Mouse (Mus musculus): Measurements from ENCODE around the gene Eps8l2. TPM values are rescaled to one million over a fixed set of nuclear protein-coding genes. Genes with fewer than 3 reads are reported as not detected.

The Eps8l2 gene
- polyA plus RNA-seq, 1 experiment from 2014 or later: 1.4 TPM

GRCm38 (mm10) chr7:141373611-141374010 is 34.9 kb downstream of the Eps8l2 start:
- no peaks in the 10 kb centered on the region for H3K36me3 ChIP-seq
- H3K9ac ChIP-seq (replicated peaks): no peak overlapping the region
- WGBS: 40% methylated on average over 6 of the region's 6 CpGs
- no peaks in the 10 kb centered on the region for H3K9me3 ChIP-seq
- no peak overlapping the region for H3K27ac ChIP-seq (replicated peaks)
- H3K4me3 ChIP-seq: no peak overlapping the region
- no peak for ATAC-seq (ENCODE audit: low FRiP score, low read depth)
- H3K4me2 ChIP-seq (replicated peaks): no peak overlapping the region
- H3K27me3 ChIP-seq: no peaks in the 10 kb centered on the region
- no peaks in the 10 kb centered on the region; the same call in 1 of the 2 replicates for H3K4me1 ChIP-seq

GRCm38 (mm10) chr7:141374399-141374798 is 35.7 kb downstream of the Eps8l2 start:
- H3K4me3 ChIP-seq: no peak overlapping the region
- H3K9ac ChIP-seq (replicated peaks): no peak overlapping the region
- H3K4me1 ChIP-seq: no peaks in the 10 kb centered on the region; the same call in 1 of the 2 replicates
- H3K9me3 ChIP-seq: no peaks in the 10 kb centered on the region
- no peak for ATAC-seq (ENCODE audit: low FRiP score, low read depth)
- H3K27ac ChIP-seq (replicated peaks): no peak overlapping the region
- no peaks in the 10 kb centered on the region for H3K36me3 ChIP-seq
- no peaks in the 10 kb centered on the region for H3K27me3 ChIP-seq
- no peak overlapping the region for H3K4me2 ChIP-seq (replicated peaks)

GRCm38 (mm10) chr7:141379584-141379983 is 40.9 kb downstream of the Eps8l2 start:
- no peak overlapping the region for H3K27ac ChIP-seq (replicated peaks)
- H3K4me1 ChIP-seq: no peaks in the 10 kb centered on the region
- no peaks in the 10 kb centered on the region for H3K36me3 ChIP-seq
- H3K4me3 ChIP-seq: no peak overlapping the region
- H3K9ac ChIP-seq (replicated peaks): no peak overlapping the region
- no peak for ATAC-seq (ENCODE audit: low FRiP score, low read depth)
- H3K27me3 ChIP-seq: peaks cover 5% of the 10 kb centered on the region; the same call in 1 of the 2 replicates
- WGBS: 73% methylated on average over 4 of the region's 4 CpGs
- H3K4me2 ChIP-seq (replicated peaks): no peak overlapping the region
- no peaks in the 10 kb centered on the region for H3K9me3 ChIP-seq

DNA sequence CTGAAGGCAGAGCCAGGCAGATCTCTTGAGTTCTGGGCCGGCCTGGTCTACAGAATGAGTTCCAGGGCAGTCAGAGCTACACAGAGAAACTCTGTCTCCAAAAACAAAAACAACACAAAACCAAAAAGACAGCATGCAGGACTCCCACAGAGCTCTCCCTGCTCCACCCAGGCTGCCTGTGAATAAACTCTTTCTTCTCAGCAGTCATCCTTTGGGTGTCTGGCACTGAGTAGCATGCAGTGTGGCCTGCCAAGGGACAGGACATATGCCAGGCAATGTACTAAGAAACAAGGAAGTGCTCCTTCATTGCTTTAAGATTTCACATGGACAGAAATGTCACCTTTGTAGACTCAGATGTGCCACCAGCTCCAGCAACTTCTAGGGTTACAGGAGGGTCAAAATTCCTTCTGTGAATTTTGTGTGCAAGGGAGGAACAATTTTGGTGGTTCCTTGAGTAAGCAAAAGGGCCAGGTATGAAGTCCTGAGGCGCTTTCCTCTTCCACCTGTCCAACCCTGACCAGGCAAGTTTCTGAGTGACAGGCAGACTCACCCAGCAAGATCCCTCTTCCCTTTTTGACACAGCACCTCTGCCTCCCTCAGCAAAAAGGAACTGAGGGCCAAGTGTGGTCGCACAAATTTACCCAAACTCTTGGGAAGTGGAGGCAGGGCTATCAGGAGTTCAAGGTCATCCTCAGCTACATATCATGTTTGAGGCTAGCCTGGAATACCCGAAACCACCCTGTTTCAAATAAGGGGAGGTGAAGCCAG is 42.6 kb downstream of the Eps8l2 start:
- H3K36me3 ChIP-seq: no peaks in the 10 kb centered on the region
- ATAC-seq (ENCODE audit: low FRiP score, low read depth): no peak
- H3K9ac ChIP-seq (replicated peaks): no peak overlapping the region
- no peak overlapping the region for H3K4me3 ChIP-seq
- H3K4me2 ChIP-seq (replicated peaks): no peak overlapping the region
- 83% methylated on average over 4 of the region's 4 CpGs for WGBS
- H3K9me3 ChIP-seq: no peaks in the 10 kb centered on the region
- H3K4me1 ChIP-seq: no peaks in the 10 kb centered on the region
- H3K27ac ChIP-seq (replicated peaks): no peak overlapping the region
- H3K27me3 ChIP-seq: peaks cover 5% of the 10 kb centered on the region

DNA sequence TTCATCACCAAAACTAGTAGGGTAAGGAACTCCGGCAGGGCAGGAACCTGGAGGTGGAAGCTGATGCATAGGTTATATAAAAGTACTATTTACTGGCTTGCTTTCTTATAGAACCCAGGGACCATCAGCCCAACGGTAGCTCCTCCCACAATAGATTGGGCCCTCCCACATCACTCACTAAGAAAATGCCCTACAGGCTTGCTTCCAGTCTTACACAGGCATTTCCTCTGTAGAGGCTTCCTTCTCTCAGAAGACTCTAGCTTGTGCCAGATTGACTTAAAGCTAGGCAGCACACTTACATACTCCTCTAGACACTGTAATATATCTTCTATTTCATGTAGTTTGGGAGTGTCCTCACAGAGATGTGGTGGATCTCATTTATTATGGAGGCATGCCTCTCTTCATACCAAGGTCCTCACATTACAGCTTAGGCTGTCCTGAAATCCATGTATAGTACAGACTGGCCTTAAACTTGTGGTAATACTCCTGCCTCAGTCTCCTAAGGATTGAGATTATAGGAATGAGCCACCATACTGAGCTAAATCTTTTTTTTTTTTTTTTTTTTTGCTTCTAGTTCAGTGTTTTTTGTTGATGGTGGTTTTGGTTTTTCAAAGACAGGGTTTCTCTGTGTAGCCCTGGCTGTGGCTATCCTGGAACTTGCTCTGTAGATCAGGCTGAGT is 49.3 kb downstream of the Eps8l2 start:
- 68% methylated on average over 2 of the region's 2 CpGs for WGBS
- Histone ChIP-seq H3K36me3 (no peaks in the 10 kb centered on the region), H3K4me3 (no peak overlapping the region), H3K4me2 (replicated peaks) (no peak overlapping the region), H3K9ac (replicated peaks) (no peak overlapping the region), H3K4me1 (peaks cover 6% of the 10 kb centered on the region), H3K27me3 (peaks cover 21% of the 10 kb centered on the region), H3K27ac (replicated peaks) (no peak overlapping the region), H3K9me3 (no peaks in the 10 kb centered on the region)
- no peak for ATAC-seq (ENCODE audit: low FRiP score, low read depth)

DNA sequence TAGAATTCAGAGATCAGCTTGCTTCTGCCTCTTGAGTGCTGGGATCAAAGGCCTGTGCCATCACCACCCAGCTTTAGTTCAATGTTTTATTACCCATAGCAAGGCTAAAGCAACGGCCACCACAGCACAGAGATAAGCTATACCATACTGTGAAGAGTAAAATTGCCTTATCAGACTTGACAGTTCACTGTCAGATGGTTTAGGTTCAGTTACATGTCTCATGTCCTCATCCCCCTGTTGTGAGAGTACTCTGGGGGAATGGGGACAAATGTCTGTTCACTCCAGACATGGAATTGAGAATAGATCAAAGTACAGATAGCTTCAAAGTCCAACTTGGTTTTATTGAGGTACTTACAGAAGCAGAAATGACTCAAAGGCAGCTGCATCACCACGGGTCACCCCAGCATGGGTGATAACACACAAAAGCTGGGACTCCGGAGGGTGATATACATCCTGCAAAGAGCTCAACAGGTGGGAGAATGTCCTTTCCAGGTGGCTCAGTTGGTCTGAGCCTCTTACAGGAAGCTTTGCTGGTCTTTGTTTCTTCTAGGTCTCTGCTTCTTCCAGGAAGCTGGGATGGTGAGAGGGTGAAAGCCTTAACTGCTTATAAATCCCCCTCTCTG is 49.9 kb downstream of the Eps8l2 start:
- whole genome bisulfite sequencing: 62% methylated on average over 3 of the region's 3 CpGs
- Histone ChIP-seq H3K27ac (replicated peaks) (no peak overlapping the region), H3K4me3 (no peak overlapping the region), H3K9ac (replicated peaks) (no peak overlapping the region), H3K4me2 (replicated peaks) (no peak overlapping the region), H3K4me1 (peaks cover 10% of the 10 kb centered on the region), H3K9me3 (no peaks in the 10 kb centered on the region), H3K36me3 (no peaks in the 10 kb centered on the region), H3K27me3 (peaks cover 21% of the 10 kb centered on the region)
- ATAC-seq (ENCODE audit: low FRiP score, low read depth): no peak

- 0 out of 2 replicates have a peak overlapping the region, but pooled peaks have one; percentile 76 for H3K4me2 ChIP-seq (replicated peaks)
- ATAC-seq (ENCODE audit: low FRiP score, low read depth): no peak
- H3K9ac ChIP-seq (replicated peaks): no peak overlapping the region
- H3K9me3 ChIP-seq: no peaks in the 10 kb centered on the region
- 57% methylated on average over 9 of the region's 9 CpGs for WGBS
- H3K4me1 ChIP-seq: peaks cover 12% of the 10 kb centered on the region
- no peaks in the 10 kb centered on the region; the same call in 1 of the 2 replicates for H3K36me3 ChIP-seq
- H3K27ac ChIP-seq (replicated peaks): no peak overlapping the region
- no peak overlapping the region for H3K4me3 ChIP-seq
- peaks cover 16% of the 10 kb centered on the region for H3K27me3 ChIP-seq
Measured at GRCm38 (mm10) chr7:141390326-141391259, 51.9 kb downstream of the Eps8l2 start.

DNA sequence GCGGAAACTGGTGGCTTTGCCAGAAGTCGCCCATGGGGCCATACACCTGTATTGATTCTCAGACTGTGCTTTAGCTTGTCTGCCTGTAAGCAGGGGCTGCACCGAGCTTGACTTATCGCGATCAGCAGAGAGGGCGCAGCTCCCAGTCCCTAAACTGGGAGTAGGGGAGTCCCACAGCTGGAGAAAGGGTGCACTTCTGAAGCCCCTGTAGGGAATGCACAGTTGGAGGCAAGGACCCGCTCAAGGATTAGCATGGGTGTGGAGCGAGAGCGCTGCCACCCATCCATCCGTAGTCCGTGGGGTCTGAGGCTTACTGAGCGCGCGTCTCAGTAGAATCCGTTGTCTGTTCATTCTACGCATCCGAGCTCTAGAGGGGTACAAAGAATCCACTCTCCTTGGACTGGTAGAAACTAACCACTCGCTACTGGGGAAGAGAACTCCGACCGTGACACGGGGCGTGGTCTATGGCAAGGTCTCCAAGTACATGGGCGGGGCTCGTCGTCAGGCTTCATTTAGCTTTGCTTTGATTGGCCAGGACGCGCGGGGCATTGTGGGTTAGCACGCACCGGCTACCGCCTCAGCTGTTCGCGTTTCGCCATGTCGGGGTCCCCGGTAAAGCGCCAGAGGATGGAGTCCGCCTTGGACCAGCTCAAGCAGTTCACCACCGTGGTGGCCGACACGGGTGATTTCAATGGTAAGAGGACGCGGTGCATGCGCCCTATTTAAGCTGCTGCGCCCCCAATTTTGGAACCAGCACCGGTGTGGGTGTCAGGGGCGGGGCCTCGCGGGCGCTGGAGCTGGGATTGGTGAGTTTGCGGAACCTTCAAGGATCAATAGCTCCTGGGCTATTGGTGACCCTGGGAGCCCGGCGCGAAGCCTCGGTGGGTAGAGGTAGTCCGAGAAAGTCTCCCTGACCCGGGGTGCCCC is 53.2 kb downstream of the Eps8l2 start, which contains the start of gene Taldo1:
Gene Taldo1, plus strand, starts transcription at position 575 of the 927 bp plus-strand sequence.
- Histone ChIP-seq H3K4me2 (replicated peaks) (peak within 1 kb of the TSS; percentile 76), H3K27ac (replicated peaks) (peak within 1 kb of the TSS; percentile 79), H3K9ac (replicated peaks) (peak within 1 kb of the TSS; percentile 69), H3K4me3 (peak within 1 kb of the TSS; percentile 75), H3K27me3 (peaks cover 16% of the 10 kb centered on the region), H3K9me3 (no peaks in the 10 kb centered on the region), H3K4me1 (peaks cover 12% of the 10 kb centered on the region), H3K36me3 (peaks cover 11% of the 10 kb centered on the region)
- WGBS: under 1% methylated on average over 57 of the region's 57 CpGs
- peak; percentile 93 for ATAC-seq (ENCODE audit: low FRiP score, low read depth)

DNA sequence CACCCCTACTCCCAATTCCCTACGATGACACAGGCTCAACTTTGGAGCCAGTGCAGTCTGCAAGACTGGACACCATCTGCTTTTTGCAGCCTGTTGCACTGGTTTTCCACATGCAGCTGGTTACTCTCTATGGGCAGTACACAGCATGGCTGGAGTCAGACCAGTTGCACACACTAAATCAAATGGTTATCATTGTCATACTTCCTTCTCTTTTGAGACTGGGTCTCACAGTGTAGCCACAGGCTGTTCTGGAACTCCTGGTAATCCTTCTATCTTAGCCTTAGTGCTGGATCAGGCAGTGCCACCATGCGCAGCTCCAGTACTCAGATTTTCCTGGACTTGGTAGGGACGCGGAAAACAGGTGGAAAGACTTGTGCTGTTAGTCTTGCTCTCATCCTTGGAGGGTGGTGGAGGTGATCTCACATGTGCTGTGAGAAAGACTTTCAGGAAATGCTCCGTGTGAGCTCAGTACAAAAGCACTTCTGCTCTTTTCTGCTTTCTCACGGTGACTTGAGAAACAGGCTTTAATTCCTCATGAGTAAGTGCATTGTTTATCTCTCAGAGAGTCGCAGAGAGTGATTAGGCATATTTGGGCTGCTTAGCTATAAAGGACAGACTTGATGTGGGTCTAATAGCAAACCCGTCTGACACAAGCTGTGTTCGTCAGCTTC is 54.0 kb downstream of the Eps8l2 start:
- H3K4me2 ChIP-seq (replicated peaks): peak overlapping the region; percentile 76
- peak overlapping the region; percentile 75 for H3K4me3 ChIP-seq
- H3K27ac ChIP-seq (replicated peaks): peak overlapping the region; percentile 79
- H3K9me3 ChIP-seq: no peaks in the 10 kb centered on the region
- ATAC-seq (ENCODE audit: low FRiP score, low read depth): no peak; the same call in none of the 2 replicates
- H3K4me1 ChIP-seq: peaks cover 12% of the 10 kb centered on the region
- H3K36me3 ChIP-seq: peaks cover 14% of the 10 kb centered on the region
- H3K9ac ChIP-seq (replicated peaks): peak overlapping the region; percentile 69
- H3K27me3 ChIP-seq: peaks cover 16% of the 10 kb centered on the region
- WGBS: 27% methylated on average over 9 of the region's 9 CpGs

DNA sequence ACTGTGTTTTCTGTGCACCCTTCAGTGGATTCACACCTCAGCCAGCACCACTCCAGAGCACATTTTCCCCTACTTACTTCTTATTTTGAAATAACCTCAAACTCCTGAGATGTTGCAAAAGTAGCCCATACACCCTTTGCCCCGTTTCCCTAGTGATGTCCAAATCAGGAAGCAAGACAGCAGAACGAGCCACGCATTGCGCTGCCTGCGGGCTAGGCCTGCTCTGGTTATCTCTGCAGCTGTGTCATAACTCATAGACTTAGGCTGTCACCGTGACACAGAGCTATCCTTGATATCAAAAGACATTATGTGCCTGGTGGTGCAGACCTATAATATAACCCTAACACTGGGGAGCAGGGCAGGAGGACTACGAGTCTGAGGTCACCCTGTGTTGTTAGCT is 55.5 kb downstream of the Eps8l2 start:
- H3K4me3 ChIP-seq: no peak overlapping the region
- no peak overlapping the region for H3K4me2 ChIP-seq (replicated peaks)
- H3K9ac ChIP-seq (replicated peaks): no peak overlapping the region
- H3K27ac ChIP-seq (replicated peaks): no peak overlapping the region
- H3K4me1 ChIP-seq: peaks cover 12% of the 10 kb centered on the region
- WGBS: 91% methylated on average over 7 of the region's 7 CpGs
- peaks cover 29% of the 10 kb centered on the region for H3K36me3 ChIP-seq
- peaks cover 8% of the 10 kb centered on the region for H3K27me3 ChIP-seq
- ATAC-seq (ENCODE audit: low FRiP score, low read depth): no peak
- no peaks in the 10 kb centered on the region for H3K9me3 ChIP-seq

Data from midbrain, embryonic 12.5 days (tissue).